Mouse (Mus musculus): ENCODE data around the gene Scfd2. TPM values are rescaled to one million over a fixed set of nuclear protein-coding genes. Genes with fewer than 3 reads are reported as not detected.

The Scfd2 gene
- 7.9 TPM for polyA plus RNA-seq (2014; fragmentation: Illumina TruSeq; extraction: RNeasy Lipid Tissue Mini Kit (QIAGEN cat#74804); ENCODE audit: low read depth, low replicate concordance)

DNA sequence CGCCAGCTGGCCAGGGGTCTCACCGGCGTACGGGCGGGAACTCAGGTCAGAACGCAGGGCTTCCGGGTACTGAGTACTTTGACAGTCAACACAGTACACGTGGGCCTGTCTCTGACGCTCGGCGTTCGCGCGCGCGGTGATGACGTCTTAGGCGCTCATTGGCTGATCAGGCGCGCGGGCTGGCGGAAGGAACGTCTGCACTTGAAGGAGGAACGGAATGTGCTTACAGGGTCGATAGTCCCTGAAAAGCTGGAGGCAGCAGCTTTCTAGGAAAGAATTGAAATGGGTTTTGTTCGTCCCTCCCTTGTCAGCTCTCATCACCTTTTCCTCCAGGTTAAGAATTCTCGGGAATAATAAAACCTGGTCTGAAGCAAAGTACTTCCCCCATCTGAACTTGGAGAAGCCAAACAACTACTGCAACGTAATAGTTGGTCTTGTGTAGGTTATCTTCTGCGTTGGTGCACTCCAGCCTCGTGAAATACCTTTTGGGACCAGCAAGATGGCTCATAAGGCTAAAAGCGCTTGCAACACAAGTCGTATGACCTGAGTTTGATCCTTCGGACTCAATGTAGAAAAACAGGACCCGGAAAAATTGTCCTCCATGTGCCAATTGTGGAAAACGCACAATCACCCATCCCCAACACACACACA lies at the start of gene Scfd2:
Gene Scfd2 (minus strand): TSS at position 130 of the 651 bp plus-strand sequence.

DNA sequence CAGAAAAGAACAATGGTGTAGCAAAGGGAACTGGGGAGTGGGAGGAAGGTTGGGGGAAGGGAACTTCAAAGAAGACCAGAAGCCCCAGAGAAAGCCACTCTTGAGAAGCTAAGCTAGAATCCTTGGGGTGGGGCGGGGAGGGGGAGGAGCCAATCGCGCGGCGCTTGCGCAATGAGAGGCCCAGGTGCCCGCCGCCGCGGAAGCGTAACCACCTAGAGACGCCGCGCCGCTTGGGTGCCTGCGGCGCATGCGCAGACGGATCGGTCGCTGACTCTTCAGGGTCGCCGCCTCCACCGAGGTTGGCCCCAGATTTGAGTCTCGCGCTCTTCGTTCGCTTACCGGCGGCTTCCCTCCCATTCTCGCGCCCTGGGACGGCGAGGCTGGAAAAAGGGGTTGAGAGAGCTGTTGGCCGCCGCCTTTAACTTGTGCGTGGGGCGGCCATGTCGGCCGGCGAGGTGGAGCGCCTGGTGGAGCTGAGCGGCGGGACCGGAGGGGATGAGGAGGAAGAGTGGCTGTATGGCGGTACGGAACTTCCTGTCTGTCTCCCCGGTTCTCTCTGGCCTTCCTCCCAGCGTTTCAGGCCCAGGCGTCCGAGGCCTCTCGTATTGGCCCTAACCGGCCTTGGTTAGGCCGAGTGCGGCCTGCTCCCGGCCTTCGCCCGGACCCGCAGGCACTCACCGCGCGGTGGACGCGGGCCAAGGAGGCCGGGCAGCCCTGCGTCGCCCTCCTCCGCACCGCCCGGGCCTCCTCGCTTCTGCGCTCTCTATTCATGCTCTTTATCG lies 3.9 kb upstream of the Scfd2 start, which contains the start of gene Fip1l1:
Gene Fip1l1 (plus strand): TSS at position 210 of the 782 bp plus-strand sequence.

DNA sequence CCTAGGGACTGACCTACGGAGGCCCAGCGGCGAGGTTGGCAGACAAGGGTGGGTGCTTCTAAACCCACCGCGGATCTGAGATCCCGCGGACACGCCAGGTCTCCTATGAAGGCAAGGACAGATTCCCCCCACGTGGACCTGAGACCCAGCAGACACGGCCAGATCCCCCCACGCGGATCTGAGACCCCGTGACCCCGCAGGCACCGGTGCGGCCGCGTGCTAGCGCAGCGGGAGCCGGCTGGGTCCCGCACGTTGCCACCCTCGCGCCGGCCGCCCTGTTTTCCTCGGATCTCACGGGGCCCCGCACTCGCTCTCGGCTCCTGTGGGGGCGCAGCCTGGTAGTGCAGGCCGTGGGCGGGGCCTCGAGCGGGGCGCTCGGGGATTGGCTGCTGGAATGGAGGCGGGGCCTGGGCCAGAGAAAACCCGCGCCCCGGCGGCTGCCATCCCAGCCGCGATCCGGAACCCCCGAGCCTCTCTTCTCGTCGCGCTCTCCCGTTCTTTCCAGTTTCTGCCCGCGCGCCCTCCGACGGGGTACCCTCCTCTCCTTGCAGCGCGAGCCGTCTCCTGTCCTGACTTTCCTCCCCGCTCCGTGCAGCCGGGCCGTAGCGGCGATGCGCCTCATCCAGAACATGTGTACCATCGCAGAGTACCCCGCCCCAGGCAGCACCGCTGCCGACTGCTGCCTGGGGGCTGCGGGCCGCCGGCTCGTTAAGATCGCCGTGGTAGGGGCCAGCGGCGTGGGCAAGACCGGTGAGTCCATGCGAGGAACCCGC lies 336.5 kb downstream of the Scfd2 start, which contains the start of gene Rasl11b:
Gene Rasl11b (plus strand): TSS at position 446 of the 773 bp plus-strand sequence.

Other genes starting within 250 kb of the Scfd2 start
- gene Fip1l1, start 3.7 kb upstream of the Scfd2 start, polyA plus RNA-seq (2014; fragmentation: Illumina TruSeq; extraction: RNeasy Lipid Tissue Mini Kit (QIAGEN cat#74804); ENCODE audit: low read depth, low replicate concordance) = 33.0 TPM
- gene Lnx1, start 171.2 kb upstream of the Scfd2 start, polyA plus RNA-seq (2014; fragmentation: Illumina TruSeq; extraction: RNeasy Lipid Tissue Mini Kit (QIAGEN cat#74804); ENCODE audit: low read depth, low replicate concordance) = not detected

Measured in liver, adult 10 weeks (tissue).